Mouse (Mus musculus) hindbrain, embryonic 16.5 days (tissue): ENCODE measurements at regions not wholly inside any gene's neighbourhood (a gene's known extent, or its start where the extent isn't known, plus 50 kb on each side); places are given as distances from the start of the nearest gene placed in this dataset.

Source experiments
- ATAC-seq: fragments of 200-750 bp; cut with Nextera tagmentation; 2 replicates; pipeline ENCODE4 v1.8.0; 2017; ENCODE audit warnings: moderate TSS enrichment, moderate library complexity
- H3K27ac ChIP-seq: fragments of 300-500 bp; sonication (generic); 2 replicates; pipeline ENCODE4 v1.5.1; 2014; ENCODE audit warnings: low read depth, mild to moderate bottlenecking, control low read depth, low read length, moderate library complexity
- H3K27me3 ChIP-seq: fragments of 300-500 bp; sonication (generic); replicated peaks from 2 replicates; pipeline ENCODE4 v1.6.1; 2014; ENCODE audit warnings: low read length; ENCODE audit not compliant: control insufficient read depth, insufficient read depth
- H3K36me3 ChIP-seq: fragments of 300-500 bp; sonication (generic); 2 replicates; pipeline ENCODE4 v1.6.1; 2014; ENCODE audit warnings: mild to moderate bottlenecking, low read length, moderate library complexity, mixed read lengths; ENCODE audit not compliant: control insufficient read depth, insufficient read depth
- H3K4me1 ChIP-seq: fragments of 300-500 bp; sonication (generic); 2 replicates; pipeline ENCODE4 v1.6.1; 2014; ENCODE audit warnings: low read depth, low read length; ENCODE audit not compliant: control insufficient read depth, insufficient read depth
- H3K4me2 ChIP-seq: fragments of 300-500 bp; sonication (generic); 2 replicates; pipeline ENCODE4 v1.6.1; 2014; ENCODE audit warnings: mild to moderate bottlenecking, low read length, control low read depth, moderate library complexity
- H3K4me3 ChIP-seq: fragments of 300-500 bp; sonication (generic); 2 replicates; pipeline ENCODE4 v1.5.1; 2014; ENCODE audit warnings: mild to moderate bottlenecking, low read length, control low read depth, moderate library complexity
- H3K9ac ChIP-seq: fragments of 300-500 bp; sonication (generic); 2 replicates; pipeline ENCODE4 v1.6.1; 2014; ENCODE audit warnings: low read depth, mild to moderate bottlenecking, control low read depth, low read length, moderate library complexity
- H3K9me3 ChIP-seq: fragments of 300-500 bp; sonication (generic); 2 replicates; pipeline ENCODE4 v1.6.1; 2014; ENCODE audit warnings: mild to moderate bottlenecking, low read length, moderate library complexity; ENCODE audit not compliant: control insufficient read depth
- WGBS: fragments of 180-500 bp; shearing (Covaris S2); extraction: QIAGEN DNeasy Blood & Tissue Kit; methylation state at CpG from one replicate; pipeline ENCODE4 v1.1.7; 2014; 5-methylcytosine and 5-hydroxymethylcytosine counted together

- Histone ChIP-seq H3K4me1 (no peaks in the 10 kb centered on the region), H3K27me3 (no peaks in the 10 kb centered on the region), H3K4me3 (no peak overlapping the region), H3K36me3 (no peaks in the 10 kb centered on the region), H3K27ac (no peak overlapping the region), H3K9me3 (no peaks in the 10 kb centered on the region), H3K4me2 (no peak overlapping the region), H3K9ac (no peak overlapping the region)
- peak; percentile 56; the same call in 1 of the 2 replicates for ATAC-seq
Observed at GRCm38 (mm10) chr11:39298782-39299181, 1396.2 kb downstream of the Mat2b start.

GRCm38 (mm10) chr11:39255425-39255824 is 1439.6 kb downstream of the Mat2b start:
- H3K9me3 ChIP-seq: no peaks in the 10 kb centered on the region
- H3K36me3 ChIP-seq: no peaks in the 10 kb centered on the region
- no peaks in the 10 kb centered on the region for H3K27me3 ChIP-seq
- H3K9ac ChIP-seq: no peak overlapping the region
- no peaks in the 10 kb centered on the region for H3K4me1 ChIP-seq
- WGBS: 50% methylated on average over 1 of the region's 1 CpGs
- no peak for ATAC-seq
- no peak overlapping the region for H3K4me2 ChIP-seq
- no peak overlapping the region for H3K27ac ChIP-seq
- no peak overlapping the region for H3K4me3 ChIP-seq

GRCm38 (mm10) chr11:39228335-39228734 is 1466.7 kb downstream of the Mat2b start:
- H3K4me1 ChIP-seq: no peaks in the 10 kb centered on the region
- H3K36me3 ChIP-seq: no peaks in the 10 kb centered on the region
- peak; percentile 81; the same call in 1 of the 2 replicates for ATAC-seq
- WGBS: 20% methylated on average over 6 of the region's 6 CpGs
- H3K9ac ChIP-seq: no peak overlapping the region
- H3K27ac ChIP-seq: no peak overlapping the region
- no peaks in the 10 kb centered on the region for H3K9me3 ChIP-seq
- no peak overlapping the region for H3K4me2 ChIP-seq
- no peak overlapping the region for H3K4me3 ChIP-seq
- H3K27me3 ChIP-seq: no peaks in the 10 kb centered on the region

GRCm38 (mm10) chr11:39224696-39225095 is 1470.3 kb downstream of the Mat2b start:
- 58% methylated on average over 2 of the region's 2 CpGs for WGBS

GRCm38 (mm10) chr11:39223397-39223796 is 1471.6 kb downstream of the Mat2b start:
- H3K27me3 ChIP-seq: no peaks in the 10 kb centered on the region
- no peaks in the 10 kb centered on the region for H3K36me3 ChIP-seq
- H3K9me3 ChIP-seq: no peaks in the 10 kb centered on the region
- H3K27ac ChIP-seq: no peak overlapping the region
- no peak overlapping the region for H3K4me2 ChIP-seq
- ATAC-seq: peak; percentile 54; the same call in 1 of the 2 replicates
- H3K4me3 ChIP-seq: no peak overlapping the region
- H3K4me1 ChIP-seq: no peaks in the 10 kb centered on the region
- no peak overlapping the region for H3K9ac ChIP-seq
- 36% methylated on average over 2 of the region's 2 CpGs for WGBS

More at GRCm38 (mm10) chr11:39224696-39225095, 1470.3 kb downstream of the Mat2b start:
- Histone ChIP-seq H3K4me3 (no peak overlapping the region), H3K36me3 (no peaks in the 10 kb centered on the region), H3K27ac (no peak overlapping the region), H3K27me3 (no peaks in the 10 kb centered on the region), H3K4me1 (no peaks in the 10 kb centered on the region), H3K9ac (no peak overlapping the region), H3K4me2 (no peak overlapping the region), H3K9me3 (no peaks in the 10 kb centered on the region)
- ATAC-seq: peak; percentile 50; the same call in 1 of the 2 replicates
